Mouse (Mus musculus) thymus, adult 2 months (tissue): ENCODE measurements around the gene Lrrc61.

Experiments used
- CTCF ChIP-seq: fragments of 200-500 bp; IDR thresholded peaks from 2 replicates; pipeline ENCODE4 v1.5.1; 2012; ENCODE audit warnings: mild to moderate bottlenecking, control low read depth, low read length, moderate library complexity, borderline replicate concordance; ENCODE audit not compliant: control insufficient read depth, poor library complexity, insufficient read depth; ENCODE audit errors: extremely low read depth
- POLR2A ChIP-seq: fragments of 200-500 bp; IDR thresholded peaks from 2 replicates; pipeline ENCODE4 v1.6.1; 2012; ENCODE audit warnings: mild to moderate bottlenecking, low read length, control low read depth, moderate library complexity; ENCODE audit not compliant: control insufficient read depth, poor library complexity, insufficient read depth; ENCODE audit errors: extremely low read depth

- TF ChIP-seq CTCF (no peak), POLR2A (no peak)
These were observed 13.9 kb upstream of the Lrrc61 start for GRCm38 (mm10) chr6:48540721-48541120.
